Mouse (Mus musculus) erythroblast, embryonic 14.5 days (primary cell): ENCODE measurements at regions not wholly inside any gene's neighbourhood (a gene's known extent, or its start where the extent isn't known, plus 50 kb on each side); places are given as distances from the start of the nearest gene placed in this dataset.

Experiments
- GATA1 ChIP-seq: IDR thresholded peaks from 2 replicates; pipeline ENCODE4 v1.6.1; 2012; ENCODE audit warnings: low read length, inconsistent platforms, mixed read lengths
- TAL1 ChIP-seq: IDR thresholded peaks from 3 replicates; pipeline ENCODE4 v1.6.1; 2012; ENCODE audit warnings: low read length, inconsistent platforms, mixed read lengths

- TF ChIP-seq TAL1 (no peak), GATA1 (no peak)
Observed at GRCm38 (mm10) chr7:111322901-111323300, 240.1 kb upstream of the Eif4g2 start.
